Mouse (Mus musculus) olfactory bulb, adult 2 months (tissue): Measurements from ENCODE around the gene Clock.

ENCODE experiments used
- CTCF ChIP-seq: fragments of 200-500 bp; IDR thresholded peaks from 2 replicates; pipeline ENCODE4 v1.5.1; 2012; ENCODE audit warnings: low read depth, mild to moderate bottlenecking, low read length, moderate library complexity; ENCODE audit not compliant: insufficient read depth
- POLR2A ChIP-seq: fragments of 200-500 bp; IDR thresholded peaks from 2 replicates; pipeline ENCODE4 v1.6.1; 2012; ENCODE audit warnings: mild to moderate bottlenecking, low read depth, low read length, moderate library complexity; ENCODE audit not compliant: insufficient read depth

- TF ChIP-seq CTCF (no peak), POLR2A (no peak)
Observed at GRCm38 (mm10) chr5:76287062-76287461, 17.5 kb downstream of the Clock start.
